Mouse (Mus musculus) midbrain, embryonic 12.5 days (tissue): ENCODE measurements around the gene Rab4b. TPM values are rescaled to one million over a fixed set of nuclear protein-coding genes. Genes with fewer than 3 reads are reported as not detected.

Source experiments
- ATAC-seq: fragments of 200-750 bp; cut with Nextera tagmentation; 2 replicates; pipeline ENCODE4 v1.8.0; 2017; ENCODE audit warnings: low read depth, moderate TSS enrichment, moderate library complexity; ENCODE audit not compliant: low FRiP score
- H3K27ac ChIP-seq: fragments of 300-500 bp; sonication (generic); replicated peaks from 2 replicates; pipeline ENCODE4 v1.5.1; 2016; ENCODE audit warnings: mild to moderate bottlenecking
- H3K27me3 ChIP-seq: fragments of 300-500 bp; sonication (generic); 2 replicates; pipeline ENCODE4 v1.6.1; 2016; ENCODE audit warnings: mild to moderate bottlenecking
- H3K36me3 ChIP-seq: fragments of 300-500 bp; sonication (generic); 2 replicates; pipeline ENCODE4 v1.6.1; 2016
- H3K4me1 ChIP-seq: fragments of 300-500 bp; sonication (generic); 2 replicates; pipeline ENCODE4 v1.6.1; 2016
- H3K4me2 ChIP-seq: fragments of 300-500 bp; sonication (generic); replicated peaks from 2 replicates; pipeline ENCODE4 v1.6.1; 2016; ENCODE audit warnings: mild to moderate bottlenecking, moderate library complexity
- H3K4me3 ChIP-seq: fragments of 300-500 bp; sonication (generic); 2 replicates; pipeline ENCODE4 v1.5.1; 2016; ENCODE audit warnings: mild to moderate bottlenecking
- H3K9ac ChIP-seq: fragments of 300-500 bp; sonication (generic); replicated peaks from 2 replicates; pipeline ENCODE4 v1.6.1; 2016; ENCODE audit warnings: mild to moderate bottlenecking, moderate library complexity
- H3K9me3 ChIP-seq: fragments of 300-500 bp; sonication (generic); 2 replicates; pipeline ENCODE4 v1.6.1; 2016; ENCODE audit warnings: mild to moderate bottlenecking
- WGBS: fragments of 180-500 bp; shearing (Covaris S2); methylation state at CpG from one replicate; pipeline ENCODE4 v1.1.7; 2016; 5-methylcytosine and 5-hydroxymethylcytosine counted together
- polyA plus RNA-seq: library from polyadenylated mRNA; unstranded; fragments of >200 nt; fragmentation: Nextera tagmentation; extraction: Ambion mirVana; gene quantifications from 2 replicates; pipeline ENCODE4 v1.2.1, GENCODE M21; 2016

Gene Rab4b
- polyA plus RNA-seq, 1 experiment from 2014 or later, result 82.9 TPM

DNA sequence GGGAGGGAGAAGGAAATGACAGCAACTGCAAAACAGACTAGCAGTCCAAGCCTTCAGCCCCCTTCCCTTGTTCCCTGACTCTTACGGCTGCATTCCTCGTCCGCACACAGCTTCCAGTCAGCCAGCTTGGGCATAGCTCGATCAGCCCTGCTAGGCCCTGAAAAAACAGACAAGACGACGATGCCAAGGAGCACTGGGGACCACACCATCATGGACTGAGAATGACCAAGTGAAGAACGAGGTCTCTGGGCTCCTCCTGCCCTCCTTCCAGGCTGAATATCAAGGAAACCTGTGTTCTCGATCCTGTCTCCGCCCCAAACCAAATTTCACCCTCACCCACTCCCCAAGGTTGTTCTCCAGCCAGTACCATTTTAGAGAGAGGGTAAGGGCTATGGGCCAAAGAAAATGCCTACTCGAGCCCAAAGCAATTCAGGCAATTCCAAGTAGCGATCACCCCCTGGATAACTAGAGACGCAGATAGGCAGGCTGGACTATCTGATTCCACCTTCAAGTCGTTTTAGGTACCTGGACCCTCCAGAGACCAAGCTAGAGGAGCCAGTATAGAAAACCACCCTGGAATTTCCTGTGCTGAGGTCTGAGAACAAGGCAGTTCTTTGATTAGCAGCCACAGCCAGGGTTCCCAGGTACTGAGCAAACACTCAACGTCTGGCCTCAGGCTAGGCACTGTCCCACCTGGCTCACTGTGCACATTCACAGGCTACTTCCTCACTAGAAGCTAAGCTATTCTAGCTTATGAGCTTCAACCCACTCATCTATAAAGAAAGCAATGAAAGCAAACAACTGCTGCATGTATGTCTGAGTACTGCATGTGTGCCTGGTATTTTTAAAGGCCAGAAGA is 2.4 kb upstream of the Rab4b start, which contains the start of the genes Gm21983 and Mia:
TSS of gene Gm21983 (minus strand) at position 250 of the 859 bp plus-strand sequence.
TSS of gene Mia (minus strand) at position 321 of the 859 bp plus-strand sequence.
- Histone ChIP-seq H3K36me3 (peaks cover 31% of the 10 kb centered on the region), H3K9me3 (no peaks in the 10 kb centered on the region), H3K27ac (0 out of 2 replicates have a peak within 1 kb of the TSS, but pooled peaks have one; percentile 46), H3K4me2 (no peak within 1 kb of the TSS), H3K4me1 (peaks cover 12% of the 10 kb centered on the region), H3K27me3 (no peaks in the 10 kb centered on the region), H3K9ac (no peak within 1 kb of the TSS), H3K4me3 (no peak within 1 kb of the TSS)
- no peak for ATAC-seq
- WGBS, result 70% methylated on average over 14 of the region's 14 CpGs

DNA sequence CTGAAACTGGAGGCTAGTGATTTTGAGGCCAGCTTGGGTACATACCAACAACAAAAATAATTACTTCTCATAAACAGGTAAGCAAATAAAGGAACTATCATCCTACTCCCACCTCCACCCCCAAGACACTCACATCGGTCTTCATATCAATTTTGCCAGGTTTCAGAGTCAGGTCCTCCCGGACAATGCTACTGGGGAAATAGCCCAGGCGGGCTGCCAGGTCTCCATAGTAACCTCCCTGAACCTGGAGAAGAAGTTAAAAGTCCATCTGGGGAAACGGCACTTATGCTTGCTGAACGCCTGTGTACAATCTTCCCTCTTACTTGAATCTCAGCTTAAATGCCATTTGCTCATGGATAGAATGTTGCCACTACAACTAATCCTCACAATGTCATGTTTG is 1.3 kb upstream of the Rab4b start:
- no peaks in the 10 kb centered on the region for H3K27me3 ChIP-seq
- H3K9me3 ChIP-seq, result no peaks in the 10 kb centered on the region
- no peak overlapping the region for H3K9ac ChIP-seq
- ATAC-seq, result no peak
- H3K27ac ChIP-seq, result 0 out of 2 replicates have a peak overlapping the region, but pooled peaks have one; percentile 46
- peaks cover 20% of the 10 kb centered on the region for H3K36me3 ChIP-seq
- no peak overlapping the region for H3K4me2 ChIP-seq
- WGBS, result 48% methylated on average over 5 of the region's 5 CpGs
- no peak overlapping the region for H3K4me3 ChIP-seq
- H3K4me1 ChIP-seq, result peaks cover 12% of the 10 kb centered on the region

DNA sequence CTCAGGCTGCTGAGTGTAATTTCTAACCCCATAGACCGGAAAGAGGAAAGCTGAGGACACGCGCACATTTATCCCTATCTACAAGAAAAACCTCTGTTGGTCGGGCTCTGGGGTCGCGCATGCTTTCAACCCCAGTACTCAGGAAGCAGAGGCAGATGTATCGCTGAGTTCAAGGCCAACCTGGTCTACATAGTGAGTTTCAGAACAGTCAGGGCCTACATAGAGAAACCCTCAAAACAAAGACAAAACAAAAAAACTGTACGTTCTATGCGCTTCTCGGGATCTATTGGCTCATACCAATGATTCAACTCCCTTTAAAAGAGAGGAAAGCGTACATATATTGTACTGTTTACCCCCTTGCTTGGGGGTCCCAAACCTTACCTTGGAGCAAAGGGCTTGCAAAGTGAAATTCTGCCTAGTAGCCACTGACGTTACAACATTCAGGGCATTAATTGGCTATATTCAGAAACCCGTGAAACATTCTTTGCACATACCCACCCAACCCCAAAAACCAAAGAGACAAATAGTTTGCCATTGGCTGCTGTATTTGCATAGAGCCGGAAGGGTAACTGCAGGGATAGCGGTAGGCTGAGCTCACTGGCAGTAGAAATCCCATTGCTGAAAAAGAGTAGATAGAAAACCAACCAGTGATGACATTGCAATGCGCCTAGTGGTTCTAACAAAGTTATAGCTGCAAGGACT is 672 bp upstream of the Rab4b start:
- Histone ChIP-seq H3K4me1 (peaks cover 12% of the 10 kb centered on the region), H3K4me2 (peak overlapping the region; percentile 52), H3K4me3 (peak overlapping the region; percentile 72), H3K36me3 (peaks cover 20% of the 10 kb centered on the region), H3K9ac (peak overlapping the region; percentile 47; the same call in 1 of the 2 replicates), H3K9me3 (no peaks in the 10 kb centered on the region), H3K27me3 (no peaks in the 10 kb centered on the region), H3K27ac (peak overlapping the region; percentile 93)
- WGBS, result 46% methylated on average over 16 of the region's 16 CpGs
- peak; percentile 2; the same call in 1 of the 2 replicates for ATAC-seq

DNA sequence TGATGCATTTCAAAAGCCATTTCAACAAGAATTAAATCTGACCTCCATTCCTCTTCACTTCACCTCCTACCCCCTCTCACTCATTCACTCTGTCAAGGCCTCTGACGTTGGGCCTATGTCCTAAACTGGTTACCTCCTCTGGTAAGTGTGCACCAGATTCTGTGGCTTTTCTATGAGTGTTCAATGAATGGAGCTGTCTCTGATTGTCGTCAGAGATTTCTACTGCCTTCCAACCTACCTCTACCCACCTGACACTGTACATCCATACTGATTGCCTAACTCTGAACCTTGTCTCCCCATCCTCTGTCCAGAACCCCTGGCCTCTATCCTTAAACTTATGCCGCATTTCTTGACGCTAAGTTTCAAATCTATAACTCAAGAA is 763 bp downstream of the Rab4b start:
- Histone ChIP-seq H3K9me3 (no peaks in the 10 kb centered on the region), H3K27me3 (no peaks in the 10 kb centered on the region), H3K4me3 (peak overlapping the region; percentile 72), H3K9ac (peak overlapping the region; percentile 58), H3K4me1 (peaks cover 12% of the 10 kb centered on the region), H3K27ac (peak overlapping the region; percentile 93), H3K36me3 (peaks cover 24% of the 10 kb centered on the region), H3K4me2 (peak overlapping the region; percentile 55)
- 23% methylated on average over 4 of the region's 4 CpGs for WGBS
- ATAC-seq, result no peak

DNA sequence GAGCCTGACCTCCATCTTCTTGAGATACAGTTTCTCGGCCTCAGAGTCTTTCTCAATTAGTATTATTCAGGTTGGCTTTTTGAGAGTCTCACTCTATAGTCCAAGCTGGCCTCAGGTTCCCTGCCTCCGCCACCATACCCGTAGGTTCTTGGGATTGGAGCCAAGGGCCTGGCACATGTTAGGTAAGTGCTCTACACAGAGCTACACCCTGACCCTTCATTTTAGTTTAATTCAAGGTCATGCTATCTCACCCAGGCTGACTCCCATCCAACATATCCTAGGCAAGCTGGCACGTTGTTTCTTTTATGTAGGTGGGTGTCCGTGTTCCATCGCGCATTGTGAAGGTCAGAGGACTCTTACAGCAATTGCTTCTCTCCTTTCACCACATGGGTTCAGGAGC is 3.8 kb downstream of the Rab4b start:
- no peaks in the 10 kb centered on the region for H3K9me3 ChIP-seq
- H3K4me3 ChIP-seq, result no peak overlapping the region
- 86% methylated on average over 7 of the region's 7 CpGs for WGBS
- no peak overlapping the region for H3K4me2 ChIP-seq
- no peak for ATAC-seq
- H3K36me3 ChIP-seq, result peaks cover 41% of the 10 kb centered on the region
- H3K27ac ChIP-seq, result no peak overlapping the region
- H3K9ac ChIP-seq, result no peak overlapping the region
- H3K27me3 ChIP-seq, result no peaks in the 10 kb centered on the region
- H3K4me1 ChIP-seq, result peaks cover 12% of the 10 kb centered on the region

DNA sequence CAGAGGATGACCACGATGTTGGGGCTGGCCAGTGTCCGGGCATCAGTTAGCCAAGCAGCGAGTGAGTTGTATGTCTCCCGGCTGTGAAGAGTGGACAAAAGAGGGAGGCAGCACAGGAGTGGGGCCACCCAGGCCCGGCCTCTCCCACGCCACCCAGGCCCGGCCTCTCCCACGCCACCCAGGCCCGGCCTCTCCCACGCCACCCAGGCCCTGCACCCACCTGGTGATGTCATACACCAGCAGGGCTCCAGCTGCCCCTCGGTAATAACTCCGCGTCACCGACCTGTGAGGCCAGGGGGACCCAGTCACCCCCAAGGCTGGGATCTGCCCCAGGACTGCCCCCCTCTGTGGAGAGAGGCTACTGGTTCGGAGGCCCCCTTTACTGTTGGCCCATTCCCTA is 4.2 kb downstream of the Rab4b start:
- H3K27me3 ChIP-seq, result no peaks in the 10 kb centered on the region
- H3K27ac ChIP-seq, result no peak overlapping the region
- H3K36me3 ChIP-seq, result peaks cover 41% of the 10 kb centered on the region
- H3K4me1 ChIP-seq, result peaks cover 9% of the 10 kb centered on the region
- no peak overlapping the region for H3K4me2 ChIP-seq
- no peaks in the 10 kb centered on the region for H3K9me3 ChIP-seq
- no peak for ATAC-seq
- 96% methylated on average over 15 of the region's 15 CpGs for WGBS
- H3K9ac ChIP-seq, result no peak overlapping the region
- no peak overlapping the region for H3K4me3 ChIP-seq

DNA sequence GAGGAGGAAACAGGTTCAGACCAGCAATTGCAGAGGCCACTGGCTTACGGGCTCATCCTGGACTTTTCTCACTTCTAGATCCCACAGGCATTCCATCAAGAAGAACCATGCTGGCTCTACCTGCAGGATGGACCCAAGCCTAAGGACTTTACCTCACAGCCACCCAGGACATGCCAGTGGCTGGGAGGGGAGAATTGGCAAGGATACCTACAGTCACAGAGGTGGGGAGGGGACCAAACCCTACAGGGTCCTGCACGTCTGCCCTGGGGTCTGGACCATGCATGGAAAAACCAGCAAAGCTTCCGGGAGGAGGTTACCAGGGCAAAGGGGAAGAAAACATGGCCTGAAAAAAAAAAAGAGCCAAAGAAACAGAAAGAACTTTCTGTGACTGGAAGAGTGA is 7.7 kb downstream of the Rab4b start:
- H3K36me3 ChIP-seq, result peaks cover 41% of the 10 kb centered on the region
- no peaks in the 10 kb centered on the region for H3K27me3 ChIP-seq
- no peak overlapping the region for H3K27ac ChIP-seq
- no peak overlapping the region for H3K9ac ChIP-seq
- H3K4me1 ChIP-seq, result peaks cover 8% of the 10 kb centered on the region
- WGBS, result 81% methylated on average over 3 of the region's 3 CpGs
- ATAC-seq, result no peak
- H3K4me3 ChIP-seq, result no peak overlapping the region
- no peak overlapping the region for H3K4me2 ChIP-seq
- H3K9me3 ChIP-seq, result no peaks in the 10 kb centered on the region

DNA sequence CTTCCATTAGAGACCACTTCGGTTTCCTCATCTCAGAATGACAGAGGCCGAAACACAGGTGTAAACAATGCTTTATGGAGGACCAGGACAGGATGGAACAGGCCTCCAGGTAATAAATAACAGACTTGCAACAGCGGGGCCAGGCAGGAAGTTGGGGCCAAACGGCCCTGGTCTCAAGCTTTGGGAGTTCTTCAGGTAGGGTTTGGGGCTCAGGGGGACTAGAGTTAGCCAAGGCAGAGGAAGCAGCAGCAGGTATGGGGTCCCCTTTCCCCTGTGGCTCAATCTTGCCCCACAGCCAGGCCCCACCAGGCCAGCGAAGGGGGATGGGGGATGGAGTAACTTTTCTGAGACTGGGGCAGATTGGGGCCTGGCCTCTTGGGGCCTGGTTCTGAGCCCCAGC is 10.3 kb downstream of the Rab4b start:
- Histone ChIP-seq H3K4me2 (no peak overlapping the region), H3K4me1 (peaks cover 31% of the 10 kb centered on the region), H3K9me3 (no peaks in the 10 kb centered on the region), H3K36me3 (peaks cover 46% of the 10 kb centered on the region), H3K9ac (no peak overlapping the region), H3K4me3 (no peak overlapping the region), H3K27ac (no peak overlapping the region), H3K27me3 (no peaks in the 10 kb centered on the region)
- WGBS, result 85% methylated on average over 5 of the region's 5 CpGs
- ATAC-seq, result no peak

DNA sequence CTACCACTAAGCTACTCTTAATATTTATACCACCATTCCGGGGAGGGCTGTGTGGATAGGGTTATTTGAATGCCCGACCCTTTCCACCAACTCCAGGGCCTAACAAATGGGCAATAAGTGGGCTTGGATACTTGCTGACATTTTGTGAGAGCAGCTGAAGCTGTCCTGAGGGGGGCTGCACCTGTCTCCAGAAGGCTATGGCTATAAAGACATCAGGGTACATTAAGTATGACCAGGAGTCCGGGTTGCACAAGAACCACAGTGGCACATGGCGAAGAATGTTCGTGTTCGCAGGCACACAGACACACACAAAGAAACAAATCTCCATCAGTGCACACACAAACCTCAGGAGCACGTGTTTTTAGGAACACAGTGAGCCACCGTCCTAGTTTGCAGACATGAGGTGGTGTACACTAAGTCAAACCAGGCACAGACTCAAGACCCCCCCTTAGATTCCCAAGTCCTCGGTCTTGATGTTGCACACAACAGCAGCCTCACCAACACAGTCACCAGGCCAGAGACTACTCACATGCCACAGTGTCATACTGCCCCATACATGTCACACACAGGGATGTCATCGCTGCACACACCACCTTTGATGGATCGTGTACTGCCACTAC is 11.1 kb downstream of the Rab4b start:
- peaks cover 39% of the 10 kb centered on the region for H3K4me1 ChIP-seq
- peak overlapping the region; percentile 99 for H3K27ac ChIP-seq
- peaks cover 44% of the 10 kb centered on the region for H3K36me3 ChIP-seq
- ATAC-seq, result peak; percentile 0; the same call in 1 of the 2 replicates
- H3K9me3 ChIP-seq, result no peaks in the 10 kb centered on the region
- H3K9ac ChIP-seq, result peak overlapping the region; percentile 49
- peak overlapping the region; percentile 78 for H3K4me2 ChIP-seq
- peak overlapping the region; percentile 78 for H3K4me3 ChIP-seq
- no peaks in the 10 kb centered on the region for H3K27me3 ChIP-seq
- 75% methylated on average over 11 of the region's 11 CpGs for WGBS

DNA sequence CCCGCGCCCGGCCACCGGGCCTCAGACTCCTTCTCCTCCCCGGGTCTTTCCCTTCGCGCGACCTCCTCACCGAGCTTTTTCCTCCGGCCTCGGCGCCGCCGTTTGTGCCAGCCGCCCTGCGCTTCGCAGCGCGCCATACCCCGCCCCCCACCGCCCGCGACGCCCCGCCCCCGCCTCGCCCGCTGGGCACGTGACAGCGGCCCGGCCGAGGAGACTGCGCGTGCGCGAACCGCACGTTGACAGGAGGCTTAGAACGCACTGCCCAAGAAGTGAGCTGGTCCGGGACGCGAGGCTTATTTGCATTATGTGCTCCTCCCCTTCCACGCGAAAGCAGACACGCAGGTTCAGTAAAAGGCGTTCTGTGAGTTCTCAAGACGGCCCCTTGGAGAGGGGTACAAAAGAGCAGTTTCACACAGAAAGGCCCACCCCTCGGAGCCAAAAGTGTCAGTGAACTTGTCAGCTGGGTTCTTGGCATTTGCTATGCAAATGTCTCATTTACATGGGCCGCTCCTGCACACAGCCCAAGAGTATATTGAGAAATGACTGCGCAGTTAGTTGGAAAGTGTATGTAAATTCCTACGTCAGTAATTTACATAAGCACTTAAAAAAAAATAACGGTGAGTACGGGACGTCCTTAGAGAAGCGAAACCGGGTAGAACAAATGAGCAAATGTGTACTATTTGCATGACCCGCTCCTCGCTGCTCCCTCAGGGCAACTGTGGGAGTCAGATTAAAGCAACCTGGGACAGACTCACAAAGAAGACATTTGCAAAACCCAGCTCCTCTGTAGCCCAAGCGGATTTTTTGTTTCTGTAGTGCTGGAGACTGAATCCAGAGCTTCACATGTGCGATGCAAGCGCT is 11.9 kb downstream of the Rab4b start, which contains the start of gene Egln2:
TSS of gene Egln2 (minus strand) at position 189 of the 861 bp plus-strand sequence.
- H3K27me3 ChIP-seq, result no peaks in the 10 kb centered on the region
- peaks cover 46% of the 10 kb centered on the region for H3K4me1 ChIP-seq
- H3K36me3 ChIP-seq, result peaks cover 42% of the 10 kb centered on the region
- peak within 1 kb of the TSS; percentile 84 for H3K9ac ChIP-seq
- peak; percentile 85 for ATAC-seq
- no peaks in the 10 kb centered on the region for H3K9me3 ChIP-seq
- peak within 1 kb of the TSS; percentile 78 for H3K4me2 ChIP-seq
- peak within 1 kb of the TSS; percentile 99 for H3K27ac ChIP-seq
- 1% methylated on average over 61 of the region's 61 CpGs for WGBS
- H3K4me3 ChIP-seq, result peak within 1 kb of the TSS; percentile 78

DNA sequence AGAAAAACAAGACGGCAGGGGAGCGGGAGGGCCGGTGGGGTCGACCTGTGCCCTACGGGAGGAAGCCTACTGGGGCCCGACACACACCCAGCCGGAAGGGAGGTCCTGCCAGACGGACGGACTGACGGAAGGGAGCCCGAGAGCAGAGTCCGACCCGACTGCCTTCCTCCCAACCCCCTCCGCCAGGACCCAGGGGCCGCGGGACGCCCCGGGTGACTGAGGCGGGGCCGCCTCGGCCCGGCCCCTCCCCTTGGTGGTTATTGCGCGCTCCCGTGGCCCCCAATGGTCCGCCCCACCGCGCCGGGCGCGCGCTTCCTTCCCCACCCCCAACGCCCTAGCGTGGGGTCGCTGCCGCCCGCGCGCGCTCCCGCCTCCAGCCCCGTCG is 12.5 kb downstream of the Rab4b start:
- Histone ChIP-seq H3K4me2 (peak overlapping the region; percentile 78), H3K27me3 (no peaks in the 10 kb centered on the region), H3K36me3 (peaks cover 45% of the 10 kb centered on the region), H3K4me1 (peaks cover 52% of the 10 kb centered on the region), H3K27ac (peak overlapping the region; percentile 99), H3K4me3 (peak overlapping the region; percentile 78), H3K9me3 (no peaks in the 10 kb centered on the region), H3K9ac (peak overlapping the region; percentile 84)
- ATAC-seq, result peak; percentile 71
- 0% methylated on average over 28 of the region's 43 CpGs for WGBS
